Mouse (Mus musculus): ENCODE data around the gene Bola1. TPM values are rescaled to one million over a fixed set of nuclear protein-coding genes. Genes with fewer than 3 reads are reported as not detected.
"Not testable (repeated sequence)": the region's sequence is repeated elsewhere in the genome, so short reads cannot be mapped to it uniquely, and the experiment has no call there.

The Bola1 gene
- polyA plus RNA-seq, 1 experiment = 47.6 TPM

- no peak for DNase-seq (ENCODE audit: low read depth, low spot score)
- WGBS = 45% methylated on average over 6 of the region's 6 CpGs
Observed at GRCm38 (mm10) chr3:96248141-96249033, 28.9 kb upstream of the Bola1 start.

GRCm38 (mm10) chr3:96247356-96248140 lies 28.0 kb upstream of the Bola1 start:
- WGBS = 17% methylated on average over 11 of the region's 11 CpGs
- DNase-seq (ENCODE audit: low read depth, low spot score) = no peak

- not testable (repeated sequence) for DNase-seq (ENCODE audit: low read depth, low spot score)
- 0% methylated on average over 15 of the region's 47 CpGs for WGBS
Observed at GRCm38 (mm10) chr3:96246427-96246856, 26.9 kb upstream of the Bola1 start, which contains the start of gene Hist2h3c1. Gene Hist2h3c1, plus strand, starts transcription at chr3:96246685.

- under 1% methylated on average over 12 of the region's 21 CpGs for WGBS
- DNase-seq (ENCODE audit: low read depth, low spot score) = not testable (repeated sequence)
Observed at GRCm38 (mm10) chr3:96246018-96246417, 26.5 kb upstream of the Bola1 start.

GRCm38 (mm10) chr3:96245003-96245886 lies 25.7 kb upstream of the Bola1 start, which contains the start of gene Hist2h2aa1:
Gene Hist2h2aa1, plus strand, starts transcription at chr3:96245497.
- WGBS = 1% methylated on average over 39 of the region's 88 CpGs
- not testable (repeated sequence) for DNase-seq (ENCODE audit: low read depth, low spot score)

GRCm38 (mm10) chr3:96243921-96244572 lies 24.5 kb upstream of the Bola1 start:
- 36% methylated on average over 7 of the region's 7 CpGs for WGBS
- DNase-seq (ENCODE audit: low read depth, low spot score) = no peak

GRCm38 (mm10) chr3:96240799-96241197 lies 21.3 kb upstream of the Bola1 start:
- 80% methylated on average over 9 of the region's 9 CpGs for WGBS
- no peak for DNase-seq (ENCODE audit: low read depth, low spot score)

GRCm38 (mm10) chr3:96239949-96240798 lies 20.7 kb upstream of the Bola1 start, which contains the start of gene Hist2h2aa2:
Gene Hist2h2aa2, minus strand, starts transcription at chr3:96240276.
- 2% methylated on average over 41 of the region's 85 CpGs for WGBS
- not testable (repeated sequence) for DNase-seq (ENCODE audit: low read depth, low spot score)

- under 1% methylated on average over 26 of the region's 68 CpGs for WGBS
- not testable (repeated sequence) for DNase-seq (ENCODE audit: low read depth, low spot score)
Observed at GRCm38 (mm10) chr3:96238954-96239793, 19.7 kb upstream of the Bola1 start, which contains the start of gene Hist2h3c2. Gene Hist2h3c2, minus strand, starts transcription at chr3:96239127.

- 5% methylated on average over 12 of the region's 12 CpGs for WGBS
- no peak for DNase-seq (ENCODE audit: low read depth, low spot score)
Observed at GRCm38 (mm10) chr3:96237904-96238511, 18.5 kb upstream of the Bola1 start.

- DNase-seq (ENCODE audit: low read depth, low spot score) = no peak
- 35% methylated on average over 7 of the region's 7 CpGs for WGBS
Observed at GRCm38 (mm10) chr3:96237335-96237903, 17.9 kb upstream of the Bola1 start.

GRCm38 (mm10) chr3:96236834-96237334 lies 17.4 kb upstream of the Bola1 start:
- DNase-seq (ENCODE audit: low read depth, low spot score) = no peak

GRCm38 (mm10) chr3:96235836-96236235 lies 16.3 kb upstream of the Bola1 start:
- WGBS = 64% methylated on average over 3 of the region's 3 CpGs
- no peak for DNase-seq (ENCODE audit: low read depth, low spot score)

More at GRCm38 (mm10) chr3:96236834-96237334, 17.4 kb upstream of the Bola1 start:
- 79% methylated on average over 4 of the region's 4 CpGs for WGBS

- 58% methylated on average over 2 of the region's 2 CpGs for WGBS
- no peak for DNase-seq (ENCODE audit: low read depth, low spot score)
Observed at GRCm38 (mm10) chr3:96234914-96235313, 15.4 kb upstream of the Bola1 start.

GRCm38 (mm10) chr3:96231758-96232120 lies 12.2 kb upstream of the Bola1 start:
- WGBS = 62% methylated on average over 2 of the region's 2 CpGs
- DNase-seq (ENCODE audit: low read depth, low spot score) = no peak
